Mouse (Mus musculus) duodenum, adult 2 months (tissue): Measurements from ENCODE around the gene Rem2. TPM values are rescaled to one million over a fixed set of nuclear protein-coding genes. Genes with fewer than 3 reads are reported as not detected.

Source experiments
- polyA plus RNA-seq: library from polyadenylated mRNA; depleted of rRNA; stranded (reverse); fragments of >200 nt; gene quantifications from 2 replicates; pipeline ENCODE4 v1.2.3, GENCODE M21; 2012; ENCODE audit warnings: low replicate concordance; rRNA removed

Gene Rem2
- 0.16 and 0.18 TPM in 2 replicates for polyA plus RNA-seq

GRCm38 (mm10) chr14:54475941-54476844 lies at the start of gene Rem2:
TSS of gene Rem2 (plus strand) at chr14:54476100.

GRCm38 (mm10) chr14:54426689-54427398 lies 49.1 kb upstream of the Rem2 start, which contains the start of gene Mrpl52:
TSS of gene Mrpl52 (plus strand) at chr14:54426909.

GRCm38 (mm10) chr14:54431334-54432077 lies 44.4 kb upstream of the Rem2 start, which contains the start of gene Mmp14:
TSS of gene Mmp14 (plus strand) at chr14:54431612.

GRCm38 (mm10) chr14:54463959-54464292 lies 12.0 kb upstream of the Rem2 start, which contains the start of gene Lrp10:
TSS of gene Lrp10 (plus strand) at chr14:54464137.

Other genes starting within 250 kb of the Rem2 start
- 983 and 1,121 TPM in 2 replicates for gene Dad1, start 222.0 kb upstream of the Rem2 start, polyA plus RNA-seq
- 51.1 and 58.3 TPM in 2 replicates for gene Abhd4, start 221.9 kb upstream of the Rem2 start, polyA plus RNA-seq
- not detected in 2 replicates for gene Olfr49, start 191.2 kb upstream of the Rem2 start, polyA plus RNA-seq
- 160 and 217 TPM in 2 replicates for gene Oxa1l, start 115.3 kb upstream of the Rem2 start, polyA plus RNA-seq
- 98.2 and 314 TPM in 2 replicates for gene Slc7a7, start 58.3 kb upstream of the Rem2 start, polyA plus RNA-seq
- 432 and 2,473 TPM in 2 replicates for gene Mrpl52, start 49.2 kb upstream of the Rem2 start, polyA plus RNA-seq
- 91.4 and 100.0 TPM in 2 replicates for gene Mmp14, start 44.5 kb upstream of the Rem2 start, polyA plus RNA-seq
- gene Lrp10, start 12.0 kb upstream of the Rem2 start, polyA plus RNA-seq = 234 and 458 TPM in 2 replicates
- 8.3 and 21.4 TPM in 2 replicates for gene Prmt5, start 41.4 kb downstream of the Rem2 start, polyA plus RNA-seq
- 8.0 and 8.5 TPM in 2 replicates for gene Haus4, start 78.5 kb downstream of the Rem2 start, polyA plus RNA-seq
- gene Ajuba, start 101.5 kb downstream of the Rem2 start, polyA plus RNA-seq = 2.8 and 3.3 TPM in 2 replicates
- 4.0 and 6.6 TPM in 2 replicates for gene 4931414P19Rik, start 129.9 kb downstream of the Rem2 start, polyA plus RNA-seq
- gene Psmb5, start 141.9 kb downstream of the Rem2 start, polyA plus RNA-seq = 131 and 140 TPM in 2 replicates
- gene Psmb11, start 145.3 kb downstream of the Rem2 start, polyA plus RNA-seq = 0.02 TPM in 1 of 2 replicates, not detected in the other
- not detected in 2 replicates for gene Gm17606, start 164.9 kb downstream of the Rem2 start, polyA plus RNA-seq
- gene Cdh24, start 165.3 kb downstream of the Rem2 start, polyA plus RNA-seq = 5.7 and 7.8 TPM in 2 replicates
- 25.6 and 33.7 TPM in 2 replicates for gene 1700123O20Rik, start 210.1 kb downstream of the Rem2 start, polyA plus RNA-seq
- 48.2 and 68.8 TPM in 2 replicates for gene Acin1, start 210.8 kb downstream of the Rem2 start, polyA plus RNA-seq
- 0.04 and 0.23 TPM in 2 replicates for gene Gm29776, start 222.7 kb downstream of the Rem2 start, polyA plus RNA-seq
- 2.4 and 8.7 TPM in 2 replicates for gene Cebpe, start 236.1 kb downstream of the Rem2 start, polyA plus RNA-seq